Mouse (Mus musculus) MEL (cell line): ENCODE data around the gene Cirbp. TPM values are rescaled to one million over a fixed set of nuclear protein-coding genes. Genes with fewer than 3 reads are reported as not detected.

Experiments used
- DNase-seq: peaks from one replicate; pipeline ENCODE4 v3.0.0; 2011; ENCODE audit warnings: low read depth, low spot score
- H3K27ac ChIP-seq: 2 replicates; pipeline ENCODE4 v1.5.1; 2012; ENCODE audit warnings: low read depth, mild to moderate bottlenecking, control low read depth, low read length, moderate library complexity; ENCODE audit not compliant: control insufficient read depth
- H3K27me3 ChIP-seq, 2 experiments: fragments of 150-350 bp in 1 of 2; sonication (generic) in 1 of 2; 2 replicates each; pipeline ENCODE4 v1.6.1; 2012; ENCODE audit warnings: low read length in 2 of 2, mild to moderate bottlenecking in 2 of 2, improper control_type of control experiment in 1 of 2, moderate library complexity in 1 of 2; ENCODE audit not compliant: insufficient read depth in 2 of 2, control insufficient read depth in 1 of 2
- H3K36me3 ChIP-seq, 2 experiments: 2 replicates each; pipeline ENCODE4 v1.6.1; 2012 to 2014; ENCODE audit warnings: low read length in 2 of 2, improper control_type of control experiment in 1 of 2, inconsistent platforms in 1 of 2, mild to moderate bottlenecking in 1 of 2; ENCODE audit not compliant: insufficient read depth in 2 of 2, control insufficient read depth in 1 of 2
- H3K4me1 ChIP-seq, 2 experiments: fragments of 150-350 bp in 1 of 2; sonication (generic) in 1 of 2; 2 replicates each; pipeline ENCODE4 v1.6.1; 2012; ENCODE audit warnings: low read length in 2 of 2, improper control_type of control experiment in 1 of 2, mild to moderate bottlenecking in 1 of 2; ENCODE audit not compliant: insufficient read depth in 2 of 2, control insufficient read depth in 1 of 2
- H3K4me3 ChIP-seq, 2 experiments: fragments of 150-350 bp in 1 of 2; sonication (generic) in 1 of 2; 2 replicates each; pipeline ENCODE4 v1.5.1; 2012; ENCODE audit warnings: low read depth in 2 of 2, low read length in 2 of 2, mild to moderate bottlenecking in 2 of 2, moderate library complexity in 2 of 2, control low read depth in 1 of 2, improper control_type of control experiment in 1 of 2; ENCODE audit not compliant: control insufficient read depth in 1 of 2, insufficient read depth in 1 of 2
- H3K79me2 ChIP-seq: 2 replicates; pipeline ENCODE4 v1.6.1; 2012; ENCODE audit warnings: mild to moderate bottlenecking, low read length, moderate library complexity; ENCODE audit not compliant: control insufficient read depth, poor library complexity, insufficient read depth
- H3K9ac ChIP-seq: 2 replicates; pipeline ENCODE4 v1.6.1; 2012; ENCODE audit warnings: low read depth, mild to moderate bottlenecking, control low read depth, low read length, moderate library complexity; ENCODE audit not compliant: control insufficient read depth, poor library complexity, severe bottlenecking
- H3K9me3 ChIP-seq: fragments of 150-350 bp; sonication (generic); replicated peaks from 2 replicates; pipeline ENCODE4 v1.6.1; 2012; ENCODE audit warnings: mild to moderate bottlenecking, low read length, improper control_type of control experiment, moderate library complexity; ENCODE audit not compliant: insufficient read depth
- BHLHE40 ChIP-seq: IDR thresholded peaks from 2 replicates; pipeline ENCODE4 v1.6.1; 2012; ENCODE audit warnings: low read depth, mild to moderate bottlenecking, inconsistent platforms, low read length, improper control_type of control experiment, borderline replicate concordance
- CHD1 ChIP-seq: IDR thresholded peaks from 2 replicates; pipeline ENCODE4 v1.6.1; 2012; ENCODE audit warnings: low read depth, mild to moderate bottlenecking, inconsistent platforms, low read length, improper control_type of control experiment
- CHD2 ChIP-seq: IDR thresholded peaks from 2 replicates; pipeline ENCODE4 v1.6.1; 2011; ENCODE audit warnings: low read length, improper control_type of control experiment
- CTCF ChIP-seq, 3 experiments: IDR thresholded peaks in 2 of 3; conservative IDR thresholded peaks in 1 of 3; 2 replicates each; pipeline ENCODE4 v1.5.1; 2011 to 2012; ENCODE audit warnings: low read length in 3 of 3, low read depth in 2 of 3, mild to moderate bottlenecking in 2 of 3, improper control_type of control experiment in 1 of 3, inconsistent platforms in 1 of 3, mixed read lengths in 1 of 3, moderate library complexity in 1 of 3; ENCODE audit not compliant: control insufficient read depth in 1 of 3, insufficient read depth in 1 of 3, poor library complexity in 1 of 3, severe bottlenecking in 1 of 3
- ELF1 ChIP-seq: IDR thresholded peaks from 2 replicates; pipeline ENCODE4 v1.6.1; 2014; ENCODE audit warnings: low read depth, mild to moderate bottlenecking, inconsistent platforms, low read length, improper control_type of control experiment, moderate library complexity
- EP300 ChIP-seq, 2 experiments: IDR thresholded peaks; 2 replicates each; pipeline ENCODE4 v1.6.1; 2011; ENCODE audit warnings: improper control_type of control experiment in 2 of 2, low read length in 2 of 2, low read depth in 1 of 2, mild to moderate bottlenecking in 1 of 2
- ETS1 ChIP-seq: IDR thresholded peaks from 2 replicates; pipeline ENCODE4 v1.6.1; 2012; ENCODE audit warnings: low read depth, mild to moderate bottlenecking, inconsistent platforms, low read length, improper control_type of control experiment, moderate library complexity
- HCFC1 ChIP-seq: IDR thresholded peaks from 2 replicates; pipeline ENCODE4 v1.6.1; 2012; ENCODE audit warnings: low read depth, mild to moderate bottlenecking, inconsistent platforms, low read length, improper control_type of control experiment, moderate library complexity
- MAFK ChIP-seq: IDR thresholded peaks from 2 replicates; pipeline ENCODE4 v1.6.1; 2011; ENCODE audit warnings: low read depth, mild to moderate bottlenecking, low read length, improper control_type of control experiment, borderline replicate concordance
- MAX ChIP-seq: IDR thresholded peaks from 2 replicates; pipeline ENCODE4 v1.6.1; 2011; ENCODE audit warnings: low read length, improper control_type of control experiment
- MEF2A ChIP-seq: IDR thresholded peaks from 2 replicates; pipeline ENCODE4 v1.6.1; 2014; ENCODE audit warnings: low read depth, mild to moderate bottlenecking, inconsistent platforms, low read length, improper control_type of control experiment; ENCODE audit not compliant: poor library complexity, insufficient replicate concordance, severe bottlenecking; ENCODE audit errors: extremely low read depth
- MXI1 ChIP-seq: IDR thresholded peaks from 2 replicates; pipeline ENCODE4 v1.6.1; 2011; ENCODE audit warnings: mild to moderate bottlenecking, low read depth, low read length, improper control_type of control experiment
- MYC ChIP-seq: IDR thresholded peaks from 2 replicates; pipeline ENCODE4 v1.6.1; 2011; ENCODE audit warnings: low read depth, mild to moderate bottlenecking, low read length, improper control_type of control experiment, moderate library complexity
- POLR2A ChIP-seq, 2 experiments: IDR thresholded peaks; 2 replicates each; pipeline ENCODE4 v1.6.1; 2011 to 2012; ENCODE audit warnings: low read length in 2 of 2, mild to moderate bottlenecking in 2 of 2, control low read depth in 1 of 2, improper control_type of control experiment in 1 of 2, low read depth in 1 of 2, moderate library complexity in 1 of 2; ENCODE audit not compliant: control insufficient read depth in 1 of 2, insufficient read depth in 1 of 2, poor library complexity in 1 of 2
- RCOR1 ChIP-seq: IDR thresholded peaks from 2 replicates; pipeline ENCODE4 v1.6.1; 2012; ENCODE audit warnings: low read depth, mild to moderate bottlenecking, inconsistent platforms, low read length, improper control_type of control experiment
- SIN3A ChIP-seq: IDR thresholded peaks from 2 replicates; pipeline ENCODE4 v1.6.1; 2012; ENCODE audit warnings: low read length, improper control_type of control experiment, inconsistent platforms
- TAL1 ChIP-seq: IDR thresholded peaks from 2 replicates; pipeline ENCODE4 v1.6.1; 2012; ENCODE audit warnings: mild to moderate bottlenecking, inconsistent platforms, low read length, moderate library complexity, mixed read lengths
- TBP ChIP-seq: IDR thresholded peaks from 2 replicates; pipeline ENCODE4 v1.8.0; 2011; ENCODE audit warnings: low read depth, low read length, improper control_type of control experiment
- UBTF ChIP-seq: IDR thresholded peaks from 2 replicates; pipeline ENCODE4 v1.6.1; 2012; ENCODE audit warnings: low read depth, mild to moderate bottlenecking, inconsistent platforms, low read length, improper control_type of control experiment, moderate library complexity, borderline replicate concordance; ENCODE audit not compliant: insufficient read depth
- USF2 ChIP-seq, 2 experiments: IDR thresholded peaks; 2 replicates each; pipeline ENCODE4 v1.6.1; 2011 to 2012; ENCODE audit warnings: improper control_type of control experiment in 2 of 2, low read length in 2 of 2, borderline replicate concordance in 1 of 2, inconsistent platforms in 1 of 2, low read depth in 1 of 2, mild to moderate bottlenecking in 1 of 2; ENCODE audit not compliant: insufficient read depth in 1 of 2
- polyA plus RNA-seq, 2 experiments: library from polyadenylated mRNA; stranded (reverse) in 1 of 2; unstranded in 1 of 2; fragments of >175 nt in 1 of 2; fragments of >200 nt in 1 of 2; gene quantifications; 2 replicates each; pipeline versions ENCODE4 v1.2.1 to v1.2.4; 2012; ENCODE audit warnings: low replicate concordance in 2 of 2, low read depth in 1 of 2; ENCODE audit not compliant: insufficient read length in 2 of 2, insufficient read depth in 1 of 2, missing spikeins in 1 of 2
- total RNA-seq: library from RNA; depleted of rRNA; stranded (reverse); fragments of 300-350 nt; gene quantifications from 2 replicates; pipeline ENCODE4 v1.2.3, GENCODE M21; 2012

Gene Cirbp
- total and polyA plus RNA-seq, 3 experiments: 21.2 to 56.6 TPM; not detected in 1

- Histone ChIP-seq H3K4me1 (no peaks in the 10 kb centered on the region), H3K9me3 (no peaks in the 10 kb centered on the region), H3K9ac (no peak overlapping the region), H3K36me3 (no peaks in the 10 kb centered on the region; a peak in 1 of 4 replicates), H3K27me3 (no peaks in the 10 kb centered on the region), H3K79me2 (no peaks in the 10 kb centered on the region; the same call in 1 of the 2 replicates), H3K4me3 (no peak overlapping the region), H3K27ac (no peak overlapping the region)
- DNase-seq: no peak
- no peak for TF ChIP-seq CHD1
- no peak; a peak in 1 of 4 replicates for TF ChIP-seq POLR2A (IDR thresholded peaks at IDR 0.05; ENCODE audit: control insufficient read depth in 1 of 2, insufficient read depth in 1 of 2, low read depth in 1 of 2, low read length in 2 of 2, poor library complexity in 1 of 2)
- TF ChIP-seq UBTF: no peak
- TF ChIP-seq MAX: no peak
- TF ChIP-seq MEF2A: no peak
- no peak for TF ChIP-seq CHD2
- no peak for TF ChIP-seq EP300 (IDR thresholded peaks at IDR 0.05; ENCODE audit: low read depth in 1 of 2, low read length in 2 of 2)
- TF ChIP-seq HCFC1: no peak
- no peak for TF ChIP-seq TAL1
- TF ChIP-seq MXI1: no peak
- TF ChIP-seq SIN3A: no peak
- no peak for TF ChIP-seq CTCF (IDR thresholded peaks at IDR 0.05 in 2 of 3, conservative IDR thresholded peaks at IDR 0.05 in 1 of 3; ENCODE audit: control insufficient read depth in 1 of 3, insufficient read depth in 1 of 3, low read depth in 2 of 3, low read length in 3 of 3, poor library complexity in 1 of 3, severe bottlenecking in 1 of 3)
- no peak for TF ChIP-seq MYC
- no peak for TF ChIP-seq BHLHE40
- TF ChIP-seq MAFK: no peak
- no peak for TF ChIP-seq TBP
- no peak for TF ChIP-seq USF2 (IDR thresholded peaks at IDR 0.05; ENCODE audit: borderline replicate concordance in 1 of 2, insufficient read depth in 1 of 2, low read depth in 1 of 2, low read length in 2 of 2)
- TF ChIP-seq RCOR1: no peak
- no peak for TF ChIP-seq ETS1
- no peak for TF ChIP-seq ELF1
Measured at GRCm38 (mm10) chr10:80130403-80131031, 35.3 kb upstream of the Cirbp start.
